Mouse (Mus musculus) frontal cortex, postnatal 25 days (tissue): ENCODE measurements around the gene Dixdc1.

ENCODE experiments used
- DNase-seq, 2 experiments: peaks; one replicate each; pipeline ENCODE4 v3.0.0; 2022; ENCODE audit warnings: low spot score in 2 of 2

Gene Dixdc1

DNA sequence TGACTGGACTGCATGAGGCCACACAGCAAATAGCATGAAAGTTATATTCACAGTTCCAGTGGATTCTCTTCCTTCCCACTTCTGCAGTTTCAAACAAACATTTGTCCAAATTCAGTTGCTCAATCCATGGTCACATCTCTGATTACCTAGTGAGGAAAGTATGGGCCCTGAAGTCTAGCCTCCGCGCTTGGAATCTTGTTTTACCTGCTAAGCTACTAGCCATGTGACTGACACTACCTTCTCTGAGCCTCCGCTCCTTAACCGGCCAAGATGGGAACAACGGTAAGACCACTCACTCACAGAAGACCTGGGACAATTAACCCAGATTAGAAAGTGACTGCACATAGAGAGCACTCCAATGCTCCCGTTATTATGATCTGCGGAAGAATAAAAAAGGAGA, 6.5 kb upstream of the Dixdc1 start:
- no peak for DNase-seq

DNA sequence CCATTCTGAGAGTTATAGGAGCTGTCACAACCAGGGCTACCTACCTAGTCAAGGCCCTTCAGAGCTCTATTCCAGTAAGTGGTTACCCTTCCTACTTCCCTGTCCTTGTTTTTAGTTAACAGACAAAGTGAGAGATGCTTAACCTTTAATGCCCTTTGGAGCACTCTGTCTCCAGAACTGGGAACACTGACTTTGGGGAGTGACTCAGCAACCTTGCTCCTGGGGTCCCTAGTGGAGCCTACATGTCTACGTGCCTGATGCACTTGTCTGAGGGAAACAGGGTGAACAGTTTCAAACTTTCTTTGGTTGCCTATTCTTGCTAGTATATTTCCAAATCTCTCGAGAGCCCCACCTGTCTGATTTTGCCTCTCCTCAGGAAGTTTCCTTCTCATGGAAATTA, 3.4 kb upstream of the Dixdc1 start:
- no peak for DNase-seq

DNA sequence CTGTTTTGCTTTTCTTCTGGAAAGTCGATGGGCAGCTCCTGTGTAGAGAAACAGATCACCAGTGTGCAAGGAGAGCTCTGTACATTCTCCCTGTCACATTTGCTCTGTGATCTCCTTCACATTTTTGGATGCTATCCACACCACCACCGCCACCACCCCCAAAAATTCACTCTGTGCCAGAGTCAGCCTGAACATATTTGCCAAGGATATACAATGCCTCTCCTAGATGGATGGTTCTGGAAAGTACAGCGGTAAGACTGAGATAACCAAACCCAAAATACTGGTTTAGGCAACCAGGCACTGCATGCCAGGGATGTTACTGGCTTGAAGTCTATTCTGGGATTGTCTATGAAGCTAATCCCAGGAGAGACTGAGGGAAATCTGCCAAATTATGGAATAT, 2.9 kb upstream of the Dixdc1 start:
- DNase-seq: no peak

DNA sequence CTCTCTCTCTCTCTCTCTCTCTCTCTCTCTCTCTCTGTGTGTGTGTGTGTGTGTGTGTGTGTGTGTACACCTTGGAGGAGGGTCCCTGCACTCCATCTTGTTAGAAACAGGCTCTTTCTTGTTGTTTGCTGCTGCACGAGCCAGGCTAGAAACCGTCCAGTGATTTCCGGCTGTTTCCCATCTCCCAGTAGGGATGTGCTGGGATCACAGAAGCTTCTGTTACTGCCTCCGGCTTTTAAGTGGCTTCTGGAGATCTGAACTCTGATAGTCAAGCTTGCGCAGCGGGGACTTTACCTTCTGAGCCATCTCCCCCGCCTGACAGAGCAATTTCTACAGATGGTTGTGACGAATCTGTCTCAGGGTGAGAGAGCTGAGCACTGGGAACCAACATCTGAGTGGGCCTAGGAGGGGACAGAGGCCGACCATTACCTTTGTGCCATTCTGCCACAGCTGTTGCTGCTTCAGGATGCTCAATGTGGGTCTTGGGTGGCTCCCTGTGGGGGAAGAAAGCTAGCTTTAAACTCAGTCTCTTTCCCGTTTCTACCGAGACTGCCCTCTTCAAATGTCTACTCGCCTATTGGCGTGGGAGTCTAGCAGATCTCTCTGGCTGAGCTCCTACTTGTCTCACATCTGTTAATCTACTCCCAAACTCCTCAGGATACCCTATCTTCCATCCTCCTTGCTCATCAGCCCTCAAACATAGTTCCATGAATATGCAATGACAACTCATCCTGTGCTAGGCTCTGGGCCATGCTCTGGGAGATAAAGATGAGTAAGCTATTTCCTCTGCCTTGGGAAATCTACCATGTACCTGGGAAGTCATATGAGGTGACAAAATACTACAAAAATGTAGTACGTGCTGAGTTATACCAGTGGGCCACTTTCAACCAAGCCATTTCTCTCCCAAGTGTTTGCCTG, 1.8 kb upstream of the Dixdc1 start:
- no peak for DNase-seq

DNA sequence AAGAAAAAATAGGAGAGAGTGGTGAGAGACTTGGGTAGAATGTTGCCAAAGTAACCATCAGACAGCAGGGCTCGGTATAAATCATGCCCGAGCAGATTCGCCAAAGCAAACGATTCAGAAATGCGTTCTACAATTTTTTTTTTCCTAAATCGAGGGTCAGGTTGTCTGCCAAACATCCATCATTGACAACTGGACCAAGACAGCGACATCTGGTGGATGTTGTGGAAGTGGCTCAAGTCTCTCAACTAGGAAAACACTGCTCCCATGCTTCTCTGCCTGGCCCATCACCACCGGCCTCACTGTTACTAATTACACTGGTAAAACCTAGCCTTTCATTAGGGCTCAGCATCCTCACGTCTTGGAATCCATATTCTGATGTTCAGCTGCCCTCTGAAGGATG, 4.3 kb downstream of the Dixdc1 start:
- DNase-seq: no peak

DNA sequence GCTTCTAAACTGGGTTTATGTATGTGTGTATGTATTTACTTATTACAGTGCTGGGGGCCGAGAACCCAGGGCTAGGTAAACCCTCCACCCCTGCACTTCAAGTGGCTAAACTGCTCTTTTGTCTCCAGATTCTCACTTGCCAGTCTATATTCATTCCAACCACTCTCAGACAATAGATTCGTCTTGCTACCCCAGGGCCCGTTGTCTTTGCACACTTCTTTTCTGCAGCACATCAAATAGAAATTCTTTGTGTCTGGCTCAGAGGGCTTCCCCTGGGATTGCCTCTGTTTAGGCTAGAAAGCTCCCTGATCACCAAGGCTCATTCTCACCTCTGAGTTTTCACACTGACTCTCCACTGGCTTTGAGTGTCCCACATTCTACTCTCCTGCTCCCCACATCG, 6.8 kb downstream of the Dixdc1 start:
- no peak for DNase-seq

DNA sequence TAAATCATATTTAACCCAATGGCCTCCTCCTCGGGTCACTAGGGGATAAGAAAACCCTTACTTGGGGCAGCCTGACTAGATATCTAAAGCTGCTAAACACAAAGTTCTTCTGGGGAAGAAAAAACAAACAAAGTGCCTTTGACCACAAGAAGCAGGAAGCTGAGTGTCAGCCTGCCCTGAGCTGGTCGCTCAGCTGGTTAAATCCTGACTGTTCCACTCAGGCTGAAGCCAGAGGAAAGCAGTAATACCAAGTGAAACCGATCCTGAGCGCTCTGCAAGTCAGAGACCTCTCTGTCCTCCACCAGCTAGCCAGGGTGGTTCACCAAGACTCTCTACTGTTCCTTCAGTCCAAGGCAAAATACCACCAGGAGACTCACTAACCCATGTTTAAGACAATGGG, 9.7 kb downstream of the Dixdc1 start:
- no peak for DNase-seq

DNA sequence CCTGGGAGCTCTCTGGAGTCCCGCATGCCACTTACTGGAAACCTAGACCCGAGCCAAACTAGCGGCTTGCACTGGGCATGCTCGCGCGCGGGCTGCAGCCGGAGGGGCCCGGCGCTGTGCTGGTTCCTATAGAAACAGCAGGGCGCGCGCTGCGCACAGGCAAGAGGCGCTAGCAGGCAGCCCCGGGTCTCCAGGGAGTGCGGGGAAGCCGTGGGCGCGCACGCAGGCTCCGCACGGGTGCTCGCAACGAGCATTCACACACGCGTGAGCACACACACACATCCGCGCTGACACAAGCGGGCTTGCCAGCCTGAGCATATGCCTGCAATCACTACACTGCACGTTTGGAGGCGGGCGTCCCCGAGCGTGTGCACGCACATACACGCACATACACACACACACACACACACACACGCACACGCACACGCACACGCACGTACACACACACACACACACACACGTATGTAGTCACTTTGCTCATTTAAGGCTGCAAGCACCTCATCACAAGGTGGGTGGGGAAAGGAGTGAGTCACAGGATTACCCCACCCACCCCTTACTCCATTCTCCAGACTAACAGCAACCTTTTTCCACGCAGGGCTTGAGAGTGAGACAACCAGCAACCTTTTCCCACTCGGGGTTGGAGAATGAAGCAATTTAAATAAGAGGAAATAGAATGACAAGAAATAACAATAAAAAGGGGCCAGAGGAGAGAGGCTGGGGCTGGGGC, 11.2 kb downstream of the Dixdc1 start:
- DNase-seq: peak; percentile 54 to 77

DNA sequence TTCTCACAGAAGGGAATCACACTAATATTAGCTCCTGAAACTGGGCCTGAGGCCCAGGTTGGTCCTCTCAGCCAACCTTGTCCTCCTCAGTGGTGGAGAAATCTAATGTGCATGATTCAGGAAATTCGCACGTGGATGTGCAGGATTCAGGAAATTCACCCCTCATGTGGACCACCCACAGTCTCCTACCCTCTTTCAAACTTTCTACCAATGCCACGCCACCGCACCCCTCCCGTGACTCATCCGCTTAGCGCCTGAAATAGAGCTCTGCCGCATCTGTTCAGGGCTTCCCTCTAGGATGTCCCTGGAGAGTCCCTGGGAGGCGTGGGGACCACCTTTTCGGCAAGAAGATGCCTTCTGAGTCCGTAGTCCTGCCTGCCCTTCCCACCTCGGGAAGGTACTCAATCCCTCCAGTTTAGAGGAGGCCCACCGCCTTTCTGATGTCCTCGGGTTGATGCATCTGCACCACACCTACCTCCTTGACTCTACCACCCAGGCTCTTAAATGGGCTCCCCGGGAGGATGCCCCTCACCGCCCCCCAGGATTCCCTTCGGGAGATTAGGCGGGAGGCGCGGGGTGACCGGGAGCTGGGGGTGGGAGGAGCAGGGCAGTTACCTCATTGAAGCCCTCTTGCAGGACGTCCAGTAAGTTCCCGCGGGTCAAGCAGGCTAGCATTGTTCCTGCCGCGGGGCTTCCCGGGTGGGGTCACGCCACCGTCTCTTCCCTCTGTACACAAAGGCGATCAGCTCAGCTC, 12.0 kb downstream of the Dixdc1 start:
- DNase-seq: peak; percentile 42 to 58

DNA sequence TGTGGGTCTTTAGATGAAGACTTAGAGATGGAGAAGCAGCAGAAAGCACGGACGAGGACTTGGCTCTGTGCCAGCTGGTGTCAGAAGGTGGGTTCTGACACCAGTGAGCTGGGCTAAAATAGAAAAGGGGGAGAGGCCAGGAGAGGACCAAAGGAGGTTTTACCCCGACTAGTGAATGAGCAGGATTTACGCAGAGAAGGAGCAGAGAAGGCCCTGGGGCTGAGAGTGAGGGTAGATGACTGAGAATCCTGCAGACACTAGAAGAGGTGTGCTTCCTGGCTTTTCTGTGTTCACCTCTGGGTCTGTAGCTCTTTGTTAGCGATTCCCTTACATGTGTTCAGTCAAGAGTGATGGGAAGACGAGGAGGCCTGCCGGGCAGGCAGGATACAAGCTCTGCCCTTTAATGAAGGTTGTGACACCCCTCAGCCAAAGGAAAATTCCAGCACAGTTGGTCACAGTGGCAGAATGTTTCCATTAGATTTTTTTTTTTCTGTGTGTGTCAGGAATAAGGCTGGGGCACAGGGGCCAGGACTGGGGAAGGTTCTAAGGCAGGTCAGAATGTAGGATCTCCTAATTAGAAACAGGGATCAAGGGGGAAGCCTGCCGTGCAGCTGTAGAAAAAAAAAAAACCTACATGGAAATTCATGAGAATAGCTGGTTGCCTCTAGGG, 13.3 kb downstream of the Dixdc1 start:
- no peak for DNase-seq

DNA sequence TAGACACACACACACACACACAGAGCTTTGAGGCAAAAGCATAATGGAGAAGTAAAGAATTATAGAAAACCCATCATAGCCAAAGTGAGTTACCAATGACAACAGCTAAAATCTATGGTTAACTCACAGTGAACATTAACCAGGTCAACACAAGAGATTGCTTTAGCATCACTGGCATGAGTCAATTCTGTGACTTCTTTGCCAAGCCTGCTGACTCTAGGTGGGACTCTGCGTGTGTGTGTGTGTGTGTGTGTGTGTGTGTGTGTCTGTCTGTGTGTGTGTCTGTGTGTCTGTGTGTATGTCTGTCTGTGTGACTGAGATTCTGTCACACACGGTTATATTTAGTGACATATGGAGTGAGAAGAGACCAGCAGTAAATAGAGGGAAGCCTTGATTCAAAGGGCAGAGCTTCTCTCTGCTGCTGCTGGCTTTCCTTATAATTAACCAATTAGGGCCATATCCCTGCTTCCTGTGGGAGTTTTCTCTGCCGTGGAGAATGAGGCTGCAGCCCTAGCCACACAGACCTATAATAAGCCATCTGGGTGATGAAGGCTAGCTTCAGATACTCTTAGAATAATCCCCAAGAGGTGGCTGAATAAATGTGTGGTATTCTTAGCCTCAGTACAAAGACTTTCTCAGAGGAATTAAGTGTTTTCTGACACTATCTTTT, 14.5 kb downstream of the Dixdc1 start:
- no peak for DNase-seq

DNA sequence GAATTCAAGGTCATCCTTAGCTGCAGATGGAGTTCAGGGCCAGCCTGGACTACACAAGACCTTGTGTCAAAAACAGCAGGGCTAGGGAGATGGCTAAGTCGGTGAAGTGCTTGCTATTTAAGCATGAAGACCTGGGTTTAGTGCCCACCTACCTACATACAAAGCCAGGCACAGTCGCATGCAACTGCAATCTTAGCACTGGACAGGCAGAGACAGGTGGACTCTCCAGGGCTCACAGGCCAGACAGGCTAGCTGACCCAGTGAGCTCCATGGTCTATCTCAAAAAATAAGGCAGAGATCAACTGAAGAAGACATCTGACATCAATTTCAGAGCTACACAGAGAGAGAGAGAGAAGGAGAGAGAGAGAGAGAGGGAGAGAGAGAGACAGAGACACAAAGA, 15.2 kb downstream of the Dixdc1 start:
- DNase-seq: no peak

DNA sequence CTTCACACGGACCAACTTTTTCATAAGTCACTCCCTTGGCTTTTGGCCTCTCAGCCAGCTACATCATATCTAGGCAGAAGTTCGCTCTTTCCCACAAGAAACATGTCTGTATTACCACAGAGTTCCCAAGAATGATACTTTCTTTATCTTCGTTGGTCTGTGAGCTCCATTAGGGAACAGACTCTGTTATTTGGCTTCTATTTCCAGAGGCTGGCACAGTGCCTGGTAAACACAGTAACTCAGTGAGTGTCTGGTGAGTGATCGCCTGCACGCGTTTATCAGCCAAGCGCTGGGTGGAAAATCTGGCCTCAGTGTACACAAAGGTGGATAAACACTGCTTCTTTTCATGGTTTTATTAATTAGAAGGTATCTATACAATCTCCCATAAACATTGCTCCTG, 15.9 kb downstream of the Dixdc1 start:
- no peak for DNase-seq

DNA sequence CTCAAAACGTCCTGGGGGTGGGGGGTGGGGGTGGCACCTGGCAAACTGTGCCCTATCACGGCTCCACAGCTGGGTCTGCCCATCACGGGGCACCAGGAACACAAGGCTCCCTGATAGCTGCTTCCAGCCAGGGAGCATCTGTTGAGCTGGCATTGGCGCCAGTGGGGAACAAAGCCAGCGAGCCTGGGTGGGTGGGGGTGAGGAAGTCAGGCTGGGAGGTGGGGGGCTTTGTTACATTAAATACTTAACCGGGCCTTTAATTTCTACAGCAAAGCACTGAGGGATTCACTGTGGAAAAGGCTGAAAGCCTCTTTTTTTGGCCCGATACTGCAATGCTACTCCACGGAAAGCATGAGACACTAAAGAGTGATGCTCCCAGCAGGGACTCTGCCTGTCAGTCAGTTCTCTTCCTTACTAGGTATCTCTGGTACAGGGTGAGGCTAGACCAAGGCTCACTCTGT, 16.8 kb downstream of the Dixdc1 start:
- DNase-seq: no peak

DNA sequence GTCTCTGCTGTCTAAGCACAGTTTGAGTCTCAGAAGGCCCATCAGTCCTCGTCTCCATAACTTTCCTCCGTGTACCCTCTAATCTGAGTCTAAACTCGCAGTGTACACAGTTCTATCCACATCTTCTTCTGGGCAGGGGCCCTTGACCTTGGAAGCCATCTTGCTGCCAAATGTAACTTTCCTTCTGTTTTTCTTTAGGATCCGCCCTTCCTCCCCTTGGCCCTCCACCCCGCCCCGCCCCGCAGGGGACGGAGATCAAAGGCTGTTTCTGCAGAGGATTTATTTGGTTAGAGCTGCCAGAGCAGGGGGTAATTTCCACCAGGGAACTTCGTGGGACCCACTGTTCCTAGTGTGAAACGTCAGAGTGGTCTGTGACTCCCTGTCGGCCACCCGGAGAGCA, 18.3 kb downstream of the Dixdc1 start:
- DNase-seq: no peak

DNA sequence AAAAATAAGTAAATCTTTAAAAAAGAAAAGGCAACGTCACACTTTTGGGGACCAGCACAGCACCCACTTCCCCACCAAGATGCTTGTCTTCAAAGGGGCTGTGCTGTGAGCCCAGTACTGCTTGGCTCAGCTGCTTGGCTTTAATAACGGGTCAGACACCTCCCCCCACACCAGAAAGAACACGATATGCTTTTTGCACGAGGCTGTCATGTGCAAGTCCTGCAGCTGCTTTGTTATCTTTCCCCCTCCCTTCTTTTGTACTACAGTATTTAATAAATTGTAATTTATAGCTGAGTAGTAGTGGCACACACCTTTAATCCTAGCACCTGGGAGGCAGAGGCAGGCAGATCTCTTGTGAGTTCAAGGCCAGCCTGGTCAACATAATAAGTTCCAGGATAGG, 20.4 kb downstream of the Dixdc1 start:
- no peak for DNase-seq

DNA sequence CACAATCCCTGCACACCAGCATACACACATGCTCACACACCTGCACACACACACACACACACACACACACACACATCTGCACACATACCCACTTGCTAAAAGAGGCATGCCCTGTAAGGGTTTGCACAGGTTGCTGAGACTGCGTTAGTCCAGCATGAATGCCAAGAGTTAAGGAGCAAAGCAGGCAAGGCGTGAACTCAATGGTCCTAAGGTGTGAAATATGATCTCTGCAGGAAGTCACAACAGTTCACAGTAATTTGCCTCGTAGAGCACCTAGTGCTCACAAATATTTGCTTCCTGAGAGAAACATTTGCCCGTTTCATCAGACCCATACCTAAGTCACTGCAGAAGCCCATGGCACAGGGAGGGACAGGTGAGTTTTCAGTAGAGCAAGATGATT, 25.1 kb downstream of the Dixdc1 start:
- DNase-seq: no peak

DNA sequence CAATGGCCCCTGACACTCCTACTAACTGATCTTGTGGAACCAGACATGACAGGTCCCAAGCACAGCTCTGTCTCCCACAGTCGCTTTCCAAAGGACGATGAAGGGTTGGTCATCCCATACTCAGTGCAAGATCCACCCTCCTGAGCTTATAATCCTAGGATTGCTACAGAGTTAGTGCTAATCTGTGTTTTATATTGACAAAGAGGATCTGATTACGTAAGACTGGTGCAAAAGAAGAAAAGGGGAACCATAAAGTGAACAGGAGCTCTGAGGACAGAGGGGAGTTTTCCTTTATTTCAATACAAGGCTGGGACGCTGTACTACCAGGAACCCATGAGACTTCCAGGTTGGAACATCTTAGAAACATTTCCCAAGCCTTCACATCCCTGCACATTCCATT, 28.0 kb downstream of the Dixdc1 start:
- no peak for DNase-seq

DNA sequence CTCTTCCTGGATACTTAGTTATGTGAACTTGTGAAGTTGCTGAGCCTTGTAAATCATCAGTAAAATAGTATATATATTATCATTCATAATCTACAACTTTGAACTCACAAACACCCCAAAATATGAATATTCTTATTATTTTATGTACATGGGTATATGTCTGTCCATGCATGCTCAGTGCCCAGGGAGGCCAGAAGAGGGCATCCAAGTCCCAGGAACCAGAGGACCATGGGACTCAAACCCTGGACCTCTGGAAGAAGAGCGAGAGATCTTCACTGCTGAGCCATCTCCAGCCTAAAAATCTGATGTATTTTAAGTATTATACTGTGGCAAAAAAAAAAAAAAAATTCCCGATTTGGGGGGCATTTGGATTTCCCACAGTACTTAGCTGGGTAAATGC, 30.2 kb downstream of the Dixdc1 start:
- no peak for DNase-seq

DNA sequence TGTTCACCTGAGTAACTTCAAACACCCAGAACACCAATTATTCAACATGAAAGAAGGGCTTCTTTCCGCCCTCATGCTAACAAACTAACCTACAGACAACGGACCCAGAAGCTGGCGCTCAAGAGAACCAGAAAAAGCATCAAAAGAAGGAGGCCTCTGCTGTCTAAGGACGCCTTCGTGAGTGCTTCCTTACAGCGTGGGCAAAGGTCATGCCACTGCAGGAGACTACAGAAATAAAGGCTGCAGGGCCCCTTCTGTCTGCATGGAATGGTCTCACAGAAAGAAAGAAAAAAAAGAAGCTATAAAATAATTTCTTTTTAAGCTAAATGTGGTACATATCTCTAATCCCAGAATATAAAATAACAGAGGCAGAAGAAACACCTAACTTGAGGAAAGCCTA, 34.4 kb downstream of the Dixdc1 start:
- DNase-seq: no peak
